Mouse (Mus musculus) ES-Bruce4 (cell line): ENCODE results near the gene Mllt6.

ENCODE experiments used
- EP300 ChIP-seq: IDR thresholded peaks from 2 replicates; pipeline ENCODE4 v1.6.1; 2011; ENCODE audit warnings: low read depth, low read length; ENCODE audit not compliant: insufficient read depth
- POLR2A ChIP-seq: IDR thresholded peaks from one replicate; pipeline ENCODE4 v1.8.1; 2011; ENCODE audit warnings: low read length; ENCODE audit not compliant: insufficient read depth

GRCm38 (mm10) chr11:97665431-97665830 lies 2.2 kb downstream of the Mllt6 start:
- TF ChIP-seq POLR2A: no peak
- no peak for TF ChIP-seq EP300
